Mouse (Mus musculus) heart, postnatal 0 days (tissue): ENCODE measurements around the gene Fgfr2.

Experiments used
- CTCF ChIP-seq: IDR thresholded peaks from 2 replicates; pipeline ENCODE4 v1.5.1; 2016; ENCODE audit warnings: antibody characterized with exemption, control low read depth, low read depth
- EP300 ChIP-seq: IDR thresholded peaks from 2 replicates; pipeline ENCODE4 v1.6.1; 2016; ENCODE audit warnings: antibody characterized with exemption, low read depth

DNA sequence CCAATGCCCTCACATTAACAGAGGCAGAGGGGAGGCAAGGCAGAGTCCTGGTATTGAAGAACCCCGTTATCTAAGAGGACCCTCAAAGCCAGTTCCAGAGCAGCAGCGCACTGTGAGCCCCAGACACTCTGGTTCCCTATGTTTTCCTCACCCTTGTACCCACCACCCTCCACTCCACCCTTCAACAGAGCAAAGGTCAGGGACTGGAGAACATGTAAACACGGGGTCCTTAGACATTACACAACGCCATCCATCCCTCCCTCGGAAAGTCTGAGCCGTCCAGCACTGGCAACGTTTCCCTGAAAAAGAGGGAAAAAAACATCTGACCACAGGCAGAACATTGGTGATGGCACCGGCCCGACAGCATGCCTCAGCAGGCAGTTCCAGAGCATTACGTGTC lies 2323.7 kb downstream of the Fgfr2 start:
- TF ChIP-seq CTCF (no peak), EP300 (no peak)
